Comparison of ENCODE assay signal across 16 mouse cellular contexts in the genomic region with DNA sequence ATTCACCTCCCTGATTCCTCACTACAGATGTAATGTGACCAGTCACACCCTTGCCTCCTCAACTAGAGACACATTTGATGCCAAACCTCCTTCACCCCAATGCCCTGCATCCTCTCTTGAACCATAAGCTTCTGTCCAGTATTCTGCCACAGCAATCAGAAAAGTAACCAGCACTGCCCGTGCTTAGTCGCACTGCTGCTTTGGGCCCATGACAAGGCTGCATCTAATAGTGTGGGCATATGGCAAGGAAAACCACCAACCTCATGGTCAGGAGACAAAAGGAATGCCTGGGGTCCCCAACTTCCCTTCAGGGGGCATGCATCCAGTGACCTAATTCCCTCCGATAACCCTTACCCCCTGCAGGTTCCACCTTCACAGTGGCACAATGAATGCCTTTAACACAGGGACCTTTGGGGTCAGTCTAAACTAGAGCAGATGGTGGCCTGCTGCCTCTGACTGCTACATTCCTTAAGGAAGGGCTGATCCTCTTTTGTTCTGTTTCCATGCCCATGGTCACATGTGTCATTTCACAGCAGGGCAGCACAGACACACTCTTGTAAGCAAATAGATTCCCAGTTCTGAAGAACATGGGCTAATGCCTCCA. TPM values are rescaled to one million over a fixed set of nuclear protein-coding genes. Genes with fewer than 3 reads are reported as not detected.
DNase-seq lines count a peak whose midpoint lies in the region; ATAC-seq and TF ChIP-seq lines count a peak whose summit lies in the region.
"Had no signal": no experiment of that assay in that cellular context is flagged by ENCODE, and none has a peak within 500 bp of the region (broad histone marks: within the 10 kb centered on the region; RNA-seq: fewer than 3 reads in every experiment).

No protein-coding gene starts in this region.

- no peaks in the 10 kb centered on the region for H3K27me3 ChIP-seq in forebrain, embryonic 12.5 days
- no peaks in the 10 kb centered on the region for H3K27me3 ChIP-seq in forebrain, embryonic 13.5 days
- H3K27me3 ChIP-seq in neural tube, embryonic 15.5 days (replicated peaks) = no peaks in the 10 kb centered on the region
- H3K27me3 ChIP-seq in hindbrain, postnatal 0 days (ENCODE audit: insufficient read depth, low read length) = no peaks in the 10 kb centered on the region
- H3K27me3 ChIP-seq: lung, embryonic 15.5 days had no signal

- ATAC-seq in forebrain, embryonic 12.5 days (ENCODE audit: low FRiP score) = 0 out of 2 replicates have a peak, but pooled peaks have one; percentile 30
- ATAC-seq in forebrain, embryonic 13.5 days = no peak
- no peak for ATAC-seq in neural tube, embryonic 15.5 days (ENCODE audit: low FRiP score)
- ATAC-seq in hindbrain, postnatal 0 days = no peak

- no peak overlapping the region for H3K4me3 ChIP-seq in forebrain, embryonic 12.5 days (replicated peaks)
- H3K4me3 ChIP-seq in forebrain, embryonic 13.5 days = no peak overlapping the region
- no peak overlapping the region for H3K4me3 ChIP-seq in neural tube, embryonic 15.5 days (replicated peaks)
- no peak overlapping the region for H3K4me3 ChIP-seq in hindbrain, postnatal 0 days (ENCODE audit: low read length)
- H3K4me3 ChIP-seq: lung, embryonic 15.5 days; myocyte had no signal

- H3K36me3 ChIP-seq in forebrain, embryonic 12.5 days (replicated peaks) = no peaks in the 10 kb centered on the region
- no peaks in the 10 kb centered on the region for H3K36me3 ChIP-seq in forebrain, embryonic 13.5 days (ENCODE audit: poor library complexity, severe bottlenecking)
- no peaks in the 10 kb centered on the region for H3K36me3 ChIP-seq in neural tube, embryonic 15.5 days
- no peaks in the 10 kb centered on the region for H3K36me3 ChIP-seq in hindbrain, postnatal 0 days (ENCODE audit: insufficient read depth, low read length)
- H3K36me3 ChIP-seq: lung, embryonic 15.5 days had no signal

- peak; percentile 57 for DNase-seq in neural tube, embryonic 10.5 days (ENCODE audit: extremely low spot score, low spot score)
- DNase-seq in hindbrain, postnatal 0 days (ENCODE audit: low spot score) = peak; percentile 18
- no peak for DNase-seq in gastrocnemius, adult 18-20 months (ENCODE audit: low spot score)
- no peak for DNase-seq in adrenal gland, postnatal 14 days
- no peak for DNase-seq in adrenal gland, adult 18-20 months (ENCODE audit: low spot score in 2 of 2)
- DNase-seq: adrenal gland, adult 2 months; B cell, adult 2 months; cerebellum, adult 9-11 months; kidney, adult 8-10 months; kidney, postnatal 4 days; thymus, adult 2 months had no signal

- H3K27ac ChIP-seq in forebrain, embryonic 12.5 days = no peak overlapping the region
- no peak overlapping the region for H3K27ac ChIP-seq in forebrain, embryonic 13.5 days
- H3K27ac ChIP-seq in neural tube, embryonic 15.5 days (replicated peaks) = no peak overlapping the region
- H3K27ac ChIP-seq in hindbrain, postnatal 0 days = no peak overlapping the region
- H3K27ac ChIP-seq: lung, embryonic 15.5 days had no signal

- no peak overlapping the region for H3K9ac ChIP-seq in forebrain, embryonic 12.5 days
- H3K9ac ChIP-seq in forebrain, embryonic 13.5 days = no peak overlapping the region
- H3K9ac ChIP-seq in neural tube, embryonic 15.5 days (replicated peaks) = no peak overlapping the region
- no peak overlapping the region for H3K9ac ChIP-seq in hindbrain, postnatal 0 days (replicated peaks; ENCODE audit: low read length)
- H3K9ac ChIP-seq: lung, embryonic 15.5 days had no signal

- no peak for TF ChIP-seq CTCF in hindbrain, postnatal 0 days (IDR thresholded peaks at IDR 0.05; ENCODE audit: low read depth)

- 10% methylated on average over 3 of the region's 3 CpGs for WGBS in forebrain, embryonic 12.5 days
- 7% methylated on average over 3 of the region's 3 CpGs for WGBS in forebrain, embryonic 13.5 days
- 29% methylated on average over 3 of the region's 3 CpGs for WGBS in neural tube, embryonic 15.5 days
- 15% methylated on average over 3 of the region's 3 CpGs for WGBS in hindbrain, postnatal 0 days

- H3K4me2 ChIP-seq in forebrain, embryonic 12.5 days = no peak overlapping the region
- H3K4me2 ChIP-seq in forebrain, embryonic 13.5 days = no peak overlapping the region
- no peak overlapping the region for H3K4me2 ChIP-seq in neural tube, embryonic 15.5 days
- H3K4me2 ChIP-seq in hindbrain, postnatal 0 days (ENCODE audit: low read depth, low read length) = no peak overlapping the region
- H3K4me2 ChIP-seq: lung, embryonic 15.5 days had no signal

- H3K4me1 ChIP-seq in forebrain, embryonic 12.5 days = peaks cover 10% of the 10 kb centered on the region
- no peaks in the 10 kb centered on the region for H3K4me1 ChIP-seq in forebrain, embryonic 13.5 days
- 0 out of 2 replicates have a peak, but pooled peaks cover 5% of the 10 kb centered on the region for H3K4me1 ChIP-seq in neural tube, embryonic 15.5 days
- H3K4me1 ChIP-seq in hindbrain, postnatal 0 days (ENCODE audit: insufficient read depth, low read length) = no peaks in the 10 kb centered on the region
- H3K4me1 ChIP-seq: lung, embryonic 15.5 days had no signal

- no peaks in the 10 kb centered on the region for H3K9me3 ChIP-seq in forebrain, embryonic 12.5 days
- no peaks in the 10 kb centered on the region for H3K9me3 ChIP-seq in forebrain, embryonic 13.5 days (replicated peaks)
- H3K9me3 ChIP-seq in neural tube, embryonic 15.5 days (replicated peaks) = no peaks in the 10 kb centered on the region
- no peaks in the 10 kb centered on the region for H3K9me3 ChIP-seq in hindbrain, postnatal 0 days (ENCODE audit: low read length)
- H3K9me3 ChIP-seq: lung, embryonic 15.5 days had no signal

RNA-seq across cellular contexts. Expression of a gene that starts 4.7 kb away (rescaled TPM):
- polyA plus RNA-seq in forebrain, embryonic 12.5 days (2016; fragmentation: Nextera tagmentation; extraction: Ambion mirVana) = 18.9 and 20.4 TPM in 2 replicates
- polyA plus RNA-seq in forebrain, embryonic 13.5 days (2015; fragmentation: Nextera tagmentation; extraction: Ambion mirVana) = 19.5 and 22.2 TPM in 2 replicates
- polyA plus RNA-seq in neural tube, embryonic 15.5 days (2015; fragmentation: Nextera tagmentation; extraction: Ambion mirVana) = 12.4 and 19.2 TPM in 2 replicates
- total RNA-seq in hindbrain, postnatal 0 days (2014; rRNA removed) = 26.5 and 29.7 TPM in 2 replicates
- polyA plus RNA-seq in hindbrain, postnatal 0 days (2015; fragmentation: Nextera tagmentation; extraction: Ambion mirVana) = 12.2 and 13.1 TPM in 2 replicates
- 10 to 100 TPM in 1 of 2 experiments, 1 to 10 TPM in 1; 4.5 to 11.9 TPM for total RNA-seq in gastrocnemius, adult 18-20 months (2021)
- 23.0 and 38.5 TPM in 2 replicates for total RNA-seq in adrenal gland, postnatal 14 days (2021)
- total RNA-seq in adrenal gland, adult 18-20 months (2021) = 10 to 100 TPM; 19.3 to 21.9 TPM

Comparison
In these comparisons a context has a peak if more than half of its experiments do, and no peak if none do; other contexts are left out.
1. DNase-seq: peak in neural tube, embryonic 10.5 days (single experiment) and hindbrain, postnatal 0 days (single experiment); none in gastrocnemius, adult 18-20 months (single experiment), adrenal gland, postnatal 14 days (single experiment) and adrenal gland, adult 18-20 months (0 of 2).